Mouse (Mus musculus): ENCODE data around the gene AC129217.1. TPM values are rescaled to one million over a fixed set of nuclear protein-coding genes. Genes with fewer than 3 reads are reported as not detected.

AC129217.1 gene
- polyA plus RNA-seq, 1 experiment = not detected

DNA sequence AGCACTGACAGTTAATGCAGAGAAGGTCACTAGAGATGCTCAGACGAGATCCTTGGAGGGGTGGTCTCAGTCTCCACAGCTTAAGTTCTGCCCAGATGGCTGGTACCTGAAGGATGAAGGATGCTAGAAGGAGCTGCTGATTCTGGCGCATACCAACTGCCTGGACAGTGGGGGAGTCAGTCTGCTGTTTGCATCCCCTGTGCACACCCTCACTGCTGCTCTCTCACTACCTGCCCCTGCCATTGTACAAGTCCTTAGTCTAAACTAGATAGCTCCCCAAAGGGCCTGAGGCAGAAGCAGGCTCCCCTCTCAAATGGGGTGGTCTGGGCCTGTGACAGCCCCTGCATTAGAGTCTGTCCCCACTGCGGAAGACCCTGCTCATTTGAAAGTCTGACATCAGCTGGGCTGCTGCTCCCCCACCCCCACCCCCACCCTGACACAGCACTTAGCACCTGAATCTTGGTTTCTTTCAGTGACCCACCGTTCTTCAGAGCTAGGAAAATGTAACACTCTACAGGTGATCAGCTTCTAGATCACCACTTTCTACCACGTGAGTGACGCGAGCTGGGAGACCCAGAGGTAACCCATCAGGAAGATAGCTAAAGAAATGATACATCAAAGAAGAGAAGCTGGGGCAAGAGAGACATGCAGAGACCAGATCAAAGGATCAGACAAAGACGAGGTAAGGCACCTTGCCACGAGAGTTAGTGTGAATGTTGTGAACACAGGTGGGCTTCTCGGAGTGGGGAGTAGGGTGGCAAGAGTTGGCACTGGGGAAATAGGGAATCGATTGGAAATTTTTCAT is 9.7 kb downstream of the AC129217.1 start, which contains the start of gene Gng3:
Gng3 (minus strand) TSS at position 92 of the 805 bp plus-strand sequence.
- H3K36me3 ChIP-seq (ENCODE audit: control insufficient read depth) = peaks cover 44% of the 10 kb centered on the region
- TF ChIP-seq GATA1 (IDR thresholded peaks at IDR 0.05; ENCODE audit: low read length) = no peak
- no peak for TF ChIP-seq TAL1 (IDR thresholded peaks at IDR 0.05; ENCODE audit: low read length)
- H3K4me3 ChIP-seq (replicated peaks) = peak within 1 kb of the TSS; percentile 86
- no peaks in the 10 kb centered on the region for H3K9me3 ChIP-seq (ENCODE audit: control insufficient read depth, low read length)
- H3K4me1 ChIP-seq (ENCODE audit: control insufficient read depth) = peaks cover 51% of the 10 kb centered on the region
- no peaks in the 10 kb centered on the region for H3K27me3 ChIP-seq (ENCODE audit: control insufficient read depth)

DNA sequence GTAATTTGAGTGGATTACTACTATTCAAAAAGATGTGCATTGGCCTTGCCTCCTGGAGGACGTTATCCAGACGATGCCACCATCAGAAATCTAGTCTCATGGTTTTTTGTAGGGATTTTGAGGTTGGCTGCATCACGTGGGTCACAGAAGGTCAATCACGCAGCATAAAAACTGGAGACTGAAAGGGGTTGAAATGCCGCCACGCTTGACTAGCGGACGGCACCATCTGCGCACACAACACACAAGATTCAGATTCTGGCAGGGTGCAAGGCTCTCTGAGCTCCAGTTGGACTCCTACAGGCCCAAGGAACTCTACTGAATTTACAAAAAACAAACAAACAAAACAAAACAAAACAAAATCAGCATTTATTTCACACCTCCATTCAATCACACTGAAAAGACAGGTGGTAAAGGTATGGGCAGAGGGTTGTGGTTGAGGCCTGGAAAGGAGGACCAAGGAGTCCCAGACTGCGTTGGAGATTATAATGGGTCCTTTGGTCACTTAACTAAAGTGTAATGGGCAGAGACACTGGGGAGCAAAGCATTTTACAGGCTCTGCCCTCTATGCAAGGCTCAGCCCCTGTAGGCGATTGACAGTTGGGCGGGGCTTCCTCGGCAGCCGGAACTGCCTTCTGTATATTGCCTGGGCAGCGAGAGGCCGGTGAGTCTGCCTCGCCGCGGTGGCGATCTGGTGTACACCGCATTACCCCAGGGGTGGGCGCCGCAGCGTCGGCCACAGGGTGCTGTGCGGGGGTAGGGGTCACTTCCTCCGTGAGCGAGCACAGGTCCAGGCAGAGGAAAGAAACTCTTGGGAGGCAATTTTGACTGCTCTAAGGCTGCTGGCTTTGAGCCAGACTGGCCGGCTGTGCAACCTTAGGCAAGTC is 10.6 kb downstream of the AC129217.1 start:
- Histone ChIP-seq H3K9me3 (ENCODE audit: control insufficient read depth, low read length) (no peaks in the 10 kb centered on the region), H3K27me3 (ENCODE audit: control insufficient read depth) (no peaks in the 10 kb centered on the region), H3K4me3 (replicated peaks) (peak overlapping the region; percentile 71), H3K4me1 (ENCODE audit: control insufficient read depth) (peaks cover 51% of the 10 kb centered on the region), H3K36me3 (ENCODE audit: control insufficient read depth) (peaks cover 39% of the 10 kb centered on the region)
- TF ChIP-seq GATA1 (IDR thresholded peaks at IDR 0.05; ENCODE audit: low read length) = no peak
- no peak for TF ChIP-seq TAL1 (IDR thresholded peaks at IDR 0.05; ENCODE audit: low read length)

DNA sequence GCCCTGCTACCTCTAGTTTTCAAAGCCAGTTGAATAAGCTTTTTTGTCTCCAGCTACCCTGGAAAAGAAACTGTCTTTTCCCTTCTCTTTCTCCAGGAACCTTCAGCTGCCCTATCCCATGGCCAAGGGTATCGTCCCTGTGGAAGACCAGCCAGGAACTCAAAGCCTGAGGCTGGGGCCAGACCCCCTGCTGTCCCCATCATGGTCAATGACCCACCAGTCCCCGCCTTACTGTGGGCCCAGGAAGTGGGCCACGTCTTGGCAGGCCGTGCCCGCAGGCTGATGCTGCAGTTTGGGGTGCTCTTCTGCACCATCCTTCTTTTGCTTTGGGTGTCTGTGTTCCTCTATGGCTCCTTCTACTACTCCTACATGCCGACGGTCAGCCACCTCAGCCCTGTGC is 11.4 kb downstream of the AC129217.1 start:
- Histone ChIP-seq H3K9me3 (ENCODE audit: control insufficient read depth, low read length) (no peaks in the 10 kb centered on the region), H3K4me1 (ENCODE audit: control insufficient read depth) (peaks cover 49% of the 10 kb centered on the region), H3K36me3 (ENCODE audit: control insufficient read depth) (peaks cover 39% of the 10 kb centered on the region), H3K27me3 (ENCODE audit: control insufficient read depth) (no peaks in the 10 kb centered on the region), H3K4me3 (replicated peaks) (peak overlapping the region; percentile 71)
- no peak for TF ChIP-seq TAL1 (IDR thresholded peaks at IDR 0.05; ENCODE audit: low read length)
- TF ChIP-seq GATA1 (IDR thresholded peaks at IDR 0.05; ENCODE audit: low read length) = no peak

DNA sequence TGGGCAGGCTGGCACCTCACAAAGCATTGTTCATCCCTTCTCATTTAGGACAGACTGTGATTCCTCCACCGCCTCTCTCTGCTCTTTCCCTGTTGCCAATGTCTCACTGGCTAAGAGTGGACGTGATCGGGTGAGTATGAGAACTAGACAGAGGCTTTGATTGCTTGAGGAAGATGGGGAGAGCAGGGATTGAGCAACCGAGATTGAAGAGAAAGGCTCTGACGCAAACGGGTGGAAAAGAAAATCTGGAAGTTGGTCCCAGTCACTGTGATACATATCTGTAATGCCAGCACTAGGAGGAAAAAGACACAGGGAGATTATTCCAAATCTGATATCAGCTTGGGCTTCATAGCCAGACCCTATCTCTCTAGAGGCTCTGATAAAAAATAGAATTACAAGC is 13.4 kb downstream of the AC129217.1 start:
- no peak overlapping the region for H3K4me3 ChIP-seq (replicated peaks)

DNA sequence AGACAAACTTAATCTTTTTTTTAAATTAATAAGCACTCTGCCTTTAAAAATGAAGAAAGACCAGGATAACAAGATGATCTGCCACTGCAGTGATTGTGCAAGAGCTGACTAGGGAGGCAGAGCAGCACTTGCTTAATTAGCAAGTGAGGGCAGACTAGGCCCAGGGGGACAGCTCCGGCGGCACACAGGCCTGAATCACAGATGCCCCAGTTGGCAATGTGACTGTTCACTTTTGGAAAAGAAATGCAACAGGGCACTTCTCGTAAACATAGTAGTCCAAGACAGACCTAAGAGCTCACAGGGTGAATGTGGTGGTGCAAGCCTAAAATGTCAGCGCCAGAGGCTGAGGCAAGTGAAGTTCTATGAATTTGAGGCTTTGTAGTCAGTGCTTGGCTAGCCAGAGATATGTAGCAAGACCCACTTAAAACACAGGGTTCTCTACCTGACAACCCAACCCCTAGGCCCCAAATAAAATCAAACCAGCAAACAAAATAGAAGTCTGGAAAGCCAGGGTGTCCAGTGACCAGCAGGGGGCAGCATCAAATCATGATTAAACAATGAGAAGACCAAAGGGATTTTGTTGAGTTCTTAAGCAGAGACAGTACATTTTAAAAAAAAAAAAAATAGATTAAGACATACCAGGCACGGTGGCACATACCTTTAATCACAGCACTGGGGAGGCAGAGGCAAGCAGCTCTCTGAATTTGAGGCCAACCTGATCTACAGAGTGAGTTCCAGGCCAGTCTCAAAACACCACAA is 15.0 kb downstream of the AC129217.1 start:
- Histone ChIP-seq H3K27me3 (ENCODE audit: control insufficient read depth) (no peaks in the 10 kb centered on the region), H3K36me3 (ENCODE audit: control insufficient read depth) (peaks cover 63% of the 10 kb centered on the region), H3K9me3 (ENCODE audit: control insufficient read depth, low read length) (no peaks in the 10 kb centered on the region), H3K4me1 (ENCODE audit: control insufficient read depth) (peaks cover 19% of the 10 kb centered on the region), H3K4me3 (replicated peaks) (no peak overlapping the region)
- no peak for TF ChIP-seq GATA1 (IDR thresholded peaks at IDR 0.05; ENCODE audit: low read length)
- no peak for TF ChIP-seq TAL1 (IDR thresholded peaks at IDR 0.05; ENCODE audit: low read length)

More for the DNA sequence above, 13.4 kb downstream of the AC129217.1 start:
- peaks cover 35% of the 10 kb centered on the region for H3K4me1 ChIP-seq (ENCODE audit: control insufficient read depth)
- H3K9me3 ChIP-seq (ENCODE audit: control insufficient read depth, low read length) = no peaks in the 10 kb centered on the region
- TF ChIP-seq TAL1 (IDR thresholded peaks at IDR 0.05; ENCODE audit: low read length) (no peak), GATA1 (IDR thresholded peaks at IDR 0.05; ENCODE audit: low read length) (no peak)
- H3K27me3 ChIP-seq (ENCODE audit: control insufficient read depth) = no peaks in the 10 kb centered on the region
- peaks cover 55% of the 10 kb centered on the region for H3K36me3 ChIP-seq (ENCODE audit: control insufficient read depth)

DNA sequence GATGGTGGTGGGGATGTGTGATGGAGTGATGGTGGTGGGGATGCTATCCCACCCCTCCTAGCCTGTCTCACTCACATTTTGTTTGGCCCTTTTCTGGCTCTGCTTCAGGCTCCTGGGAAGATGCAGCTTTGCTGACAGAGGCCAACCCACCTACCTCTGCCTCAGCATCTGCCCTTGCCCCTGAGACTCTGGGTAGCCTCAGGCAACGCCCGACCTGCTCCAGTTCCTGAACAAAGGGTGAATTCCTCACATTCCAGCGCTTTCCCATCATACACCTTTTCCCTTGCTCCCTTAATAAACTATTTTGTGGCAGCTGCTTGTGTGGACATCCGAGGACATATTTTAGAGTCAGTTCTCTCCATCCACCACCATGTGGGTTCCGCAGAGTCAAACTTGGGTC is 18.8 kb downstream of the AC129217.1 start:
- Histone ChIP-seq H3K36me3 (ENCODE audit: control insufficient read depth) (peaks cover 45% of the 10 kb centered on the region), H3K9me3 (ENCODE audit: control insufficient read depth, low read length) (no peaks in the 10 kb centered on the region), H3K4me1 (ENCODE audit: control insufficient read depth) (peaks cover 8% of the 10 kb centered on the region), H3K27me3 (ENCODE audit: control insufficient read depth) (peaks cover 9% of the 10 kb centered on the region), H3K4me3 (replicated peaks) (no peak overlapping the region)
- TF ChIP-seq GATA1 (IDR thresholded peaks at IDR 0.05; ENCODE audit: low read length) = no peak

DNA sequence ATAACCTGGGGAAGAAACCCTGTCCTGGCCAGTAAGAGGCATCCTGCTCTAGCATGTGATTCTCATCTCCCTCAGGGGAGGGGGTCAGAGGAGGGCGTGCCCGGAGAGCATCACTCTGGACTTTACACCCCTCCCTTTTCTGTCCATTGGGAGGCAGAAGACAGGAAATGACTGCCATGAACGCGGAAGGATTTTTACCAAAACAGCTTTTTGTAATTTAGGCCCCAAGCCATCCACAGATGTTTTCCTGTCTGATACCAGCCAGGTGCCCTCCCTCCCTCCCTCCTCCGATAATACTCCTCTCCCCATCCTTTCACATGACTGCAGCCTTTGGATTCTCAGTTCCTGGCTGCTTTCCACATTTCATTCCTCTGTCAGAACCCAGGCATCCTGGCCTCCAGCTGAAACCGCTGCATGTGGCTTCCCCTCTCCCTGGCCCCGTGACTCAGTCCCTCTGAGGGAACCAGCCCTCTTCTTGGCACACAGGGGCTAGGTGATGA is 20.9 kb downstream of the AC129217.1 start, which contains the start of gene Lrrn4cl:
Lrrn4cl (plus strand) TSS at position 367 of the 500 bp plus-strand sequence.
- Histone ChIP-seq H3K36me3 (ENCODE audit: control insufficient read depth) (peaks cover 34% of the 10 kb centered on the region), H3K9me3 (ENCODE audit: control insufficient read depth, low read length) (no peaks in the 10 kb centered on the region), H3K4me3 (replicated peaks) (no peak within 1 kb of the TSS), H3K27me3 (ENCODE audit: control insufficient read depth) (peaks cover 11% of the 10 kb centered on the region), H3K4me1 (ENCODE audit: control insufficient read depth) (peaks cover 8% of the 10 kb centered on the region)
- TF ChIP-seq GATA1 (IDR thresholded peaks at IDR 0.05; ENCODE audit: low read length) (no peak), TAL1 (IDR thresholded peaks at IDR 0.05; ENCODE audit: low read length) (no peak)

DNA sequence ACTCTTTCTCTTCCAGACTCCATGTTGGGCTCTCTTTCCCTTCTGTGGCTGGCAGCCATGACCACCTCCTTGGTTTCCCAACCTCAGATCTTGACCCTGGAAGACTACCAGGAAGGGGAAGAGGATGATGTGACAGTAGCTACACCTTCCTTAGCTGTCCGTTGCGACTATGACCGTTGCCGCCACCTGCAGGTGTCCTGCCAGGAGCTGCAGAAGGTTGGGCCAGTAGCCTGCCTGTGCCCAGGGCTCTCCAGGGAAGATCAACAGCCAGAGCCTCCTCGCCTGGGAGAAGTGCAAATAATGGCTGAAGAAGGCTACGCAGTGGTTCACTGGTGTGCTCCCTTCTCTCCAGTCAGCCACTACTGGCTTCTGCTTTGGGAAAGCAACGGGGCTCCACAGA is 22.1 kb downstream of the AC129217.1 start:
- no peak overlapping the region for H3K4me3 ChIP-seq (replicated peaks)
- peaks cover 8% of the 10 kb centered on the region for H3K4me1 ChIP-seq (ENCODE audit: control insufficient read depth)
- no peaks in the 10 kb centered on the region for H3K9me3 ChIP-seq (ENCODE audit: control insufficient read depth, low read length)
- peaks cover 22% of the 10 kb centered on the region for H3K36me3 ChIP-seq (ENCODE audit: control insufficient read depth)
- H3K27me3 ChIP-seq (ENCODE audit: control insufficient read depth) = peaks cover 11% of the 10 kb centered on the region
- TF ChIP-seq TAL1 (IDR thresholded peaks at IDR 0.05; ENCODE audit: low read length) (no peak), GATA1 (IDR thresholded peaks at IDR 0.05; ENCODE audit: low read length) (no peak)
